Mouse (Mus musculus) hindbrain, embryonic 12.5 days (tissue): Measurements from ENCODE around the gene Sgo2a. TPM values are rescaled to one million over a fixed set of nuclear protein-coding genes. Genes with fewer than 3 reads are reported as not detected.

ENCODE experiments used
- ATAC-seq: fragments of 200-750 bp; cut with Nextera tagmentation; 2 replicates; pipeline ENCODE4 v1.8.0; 2017; ENCODE audit warnings: moderate TSS enrichment; ENCODE audit not compliant: low FRiP score
- H3K27ac ChIP-seq: fragments of 300-500 bp; sonication (generic); 2 replicates; pipeline ENCODE4 v1.5.1; 2016; ENCODE audit warnings: mild to moderate bottlenecking
- H3K27me3 ChIP-seq: fragments of 300-500 bp; sonication (generic); 2 replicates; pipeline ENCODE4 v1.6.1; 2016; ENCODE audit warnings: mild to moderate bottlenecking
- H3K36me3 ChIP-seq: fragments of 300-500 bp; sonication (generic); 2 replicates; pipeline ENCODE4 v1.6.1; 2016; ENCODE audit warnings: mild to moderate bottlenecking
- H3K4me1 ChIP-seq: fragments of 300-500 bp; sonication (generic); 2 replicates; pipeline ENCODE4 v1.6.1; 2016
- H3K4me2 ChIP-seq: fragments of 300-500 bp; sonication (generic); replicated peaks from 2 replicates; pipeline ENCODE4 v1.6.1; 2016; ENCODE audit warnings: mild to moderate bottlenecking
- H3K4me3 ChIP-seq: fragments of 300-500 bp; sonication (generic); 2 replicates; pipeline ENCODE4 v1.5.1; 2016; ENCODE audit warnings: mild to moderate bottlenecking
- H3K9ac ChIP-seq: fragments of 300-500 bp; sonication (generic); 2 replicates; pipeline ENCODE4 v1.6.1; 2016; ENCODE audit warnings: mild to moderate bottlenecking, moderate library complexity
- H3K9me3 ChIP-seq: fragments of 300-500 bp; sonication (generic); replicated peaks from 2 replicates; pipeline ENCODE4 v1.6.1; 2016; ENCODE audit warnings: mild to moderate bottlenecking
- WGBS: fragments of 180-500 bp; shearing (Covaris S2); methylation state at CpG from one replicate; pipeline ENCODE4 v1.1.7; 2016; 5-methylcytosine and 5-hydroxymethylcytosine counted together
- polyA plus RNA-seq: library from polyadenylated mRNA; unstranded; fragments of >200 nt; fragmentation: Nextera tagmentation; extraction: Ambion mirVana; gene quantifications from 2 replicates; pipeline ENCODE4 v1.2.1, GENCODE M21; 2016

The Sgo2a gene
- 17.3 and 18.0 TPM in 2 replicates for polyA plus RNA-seq

- no peaks in the 10 kb centered on the region for H3K27me3 ChIP-seq
- peak; percentile 99 for ATAC-seq
- peak within 1 kb of the TSS; percentile 89 for H3K27ac ChIP-seq
- peak within 1 kb of the TSS; percentile 71 for H3K9ac ChIP-seq
- peak within 1 kb of the TSS; percentile 67 for H3K4me2 ChIP-seq
- WGBS = 7% methylated on average over 30 of the region's 30 CpGs
- no peaks in the 10 kb centered on the region; the same call in 1 of the 2 replicates for H3K36me3 ChIP-seq
- H3K4me3 ChIP-seq = peak within 1 kb of the TSS; percentile 93
- H3K9me3 ChIP-seq = no peaks in the 10 kb centered on the region
- H3K4me1 ChIP-seq = peaks cover 15% of the 10 kb centered on the region
Observed at GRCm38 (mm10) chr1:57995432-57996132, at the start of gene Sgo2a. Gene Sgo2a (plus strand): TSS chr1:57995971.

DNA sequence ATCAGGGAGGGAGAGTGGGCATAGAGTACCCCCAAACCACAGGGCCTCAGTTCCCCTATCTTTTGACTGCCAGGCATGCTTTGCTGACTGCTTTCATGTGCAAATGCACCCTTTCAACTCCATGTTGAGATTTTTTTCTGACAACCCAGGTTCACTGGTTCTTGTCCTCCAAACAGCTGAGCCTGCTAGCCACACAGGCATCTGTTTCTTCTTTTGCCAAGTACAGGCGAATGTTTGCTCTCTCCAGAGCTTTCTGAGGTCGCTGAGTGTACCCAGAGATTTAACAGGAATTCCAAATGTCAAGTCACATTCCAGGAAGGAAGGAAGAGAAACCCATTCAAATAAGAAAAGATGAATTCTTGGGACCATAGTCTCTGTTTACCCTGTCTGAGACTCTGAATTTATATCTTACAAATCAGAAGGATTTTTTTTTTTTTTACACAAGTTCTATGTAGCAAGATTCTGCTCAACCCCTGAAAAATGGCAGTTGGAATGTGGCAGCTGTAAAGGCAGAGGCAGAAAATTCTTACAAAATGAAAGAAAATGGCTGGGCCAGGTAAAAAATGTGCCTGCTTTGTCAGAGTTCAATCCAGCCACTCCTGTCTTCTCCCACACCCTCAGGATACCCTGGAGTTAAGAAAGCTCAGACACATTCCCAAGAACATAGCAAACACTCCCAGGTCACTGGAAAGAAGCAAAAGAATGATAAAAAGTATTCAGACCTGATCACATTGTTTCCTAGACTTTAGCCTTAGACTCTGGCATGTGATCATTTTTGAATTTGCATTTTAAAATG lies 48.0 kb upstream of the Sgo2a start:
- Histone ChIP-seq H3K4me1 (0 out of 2 replicates have a peak, but pooled peaks cover 4% of the 10 kb centered on the region), H3K27ac (no peak overlapping the region; the same call in 1 of the 2 replicates), H3K4me2 (no peak overlapping the region), H3K27me3 (no peaks in the 10 kb centered on the region), H3K4me3 (no peak overlapping the region), H3K9ac (no peak overlapping the region), H3K9me3 (no peaks in the 10 kb centered on the region), H3K36me3 (peaks cover 17% of the 10 kb centered on the region)
- ATAC-seq = no peak
- 35% methylated on average over 2 of the region's 2 CpGs for WGBS

DNA sequence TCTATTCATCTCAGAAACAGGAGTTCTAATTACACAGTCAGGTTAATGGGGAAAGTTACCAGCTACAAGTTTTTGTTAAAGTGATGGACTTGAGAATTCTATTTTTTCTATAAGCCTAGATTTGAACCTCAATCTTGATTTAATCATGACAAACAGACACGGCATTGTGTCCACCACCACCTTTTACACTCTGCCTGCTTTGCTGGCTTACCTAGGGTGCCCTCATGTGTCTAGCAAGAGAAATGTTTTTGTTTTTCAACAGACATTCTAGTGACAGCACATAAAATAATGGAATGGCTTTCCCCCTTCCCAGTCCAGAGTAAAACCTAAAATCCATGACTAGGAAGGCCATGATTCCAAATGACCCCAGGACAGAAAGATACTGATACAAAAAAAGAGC lies 46.6 kb upstream of the Sgo2a start:
- 7% methylated on average over 1 of the region's 1 CpGs for WGBS
- Histone ChIP-seq H3K27me3 (no peaks in the 10 kb centered on the region), H3K27ac (no peak overlapping the region), H3K4me1 (0 out of 2 replicates have a peak, but pooled peaks cover 4% of the 10 kb centered on the region), H3K4me2 (no peak overlapping the region), H3K4me3 (no peak overlapping the region), H3K9ac (no peak overlapping the region), H3K36me3 (peaks cover 13% of the 10 kb centered on the region; the same call in 1 of the 2 replicates), H3K9me3 (no peaks in the 10 kb centered on the region)
- ATAC-seq = no peak

GRCm38 (mm10) chr1:57949716-57950115 lies 46.1 kb upstream of the Sgo2a start:
- H3K4me2 ChIP-seq = no peak overlapping the region
- ATAC-seq = no peak
- 0 out of 2 replicates have a peak, but pooled peaks cover 4% of the 10 kb centered on the region for H3K4me1 ChIP-seq
- no peak overlapping the region for H3K9ac ChIP-seq
- no peaks in the 10 kb centered on the region for H3K9me3 ChIP-seq
- no peaks in the 10 kb centered on the region for H3K27me3 ChIP-seq
- 66% methylated on average over 5 of the region's 5 CpGs for WGBS
- H3K36me3 ChIP-seq = peaks cover 13% of the 10 kb centered on the region; the same call in 1 of the 2 replicates
- H3K27ac ChIP-seq = no peak overlapping the region
- H3K4me3 ChIP-seq = no peak overlapping the region

DNA sequence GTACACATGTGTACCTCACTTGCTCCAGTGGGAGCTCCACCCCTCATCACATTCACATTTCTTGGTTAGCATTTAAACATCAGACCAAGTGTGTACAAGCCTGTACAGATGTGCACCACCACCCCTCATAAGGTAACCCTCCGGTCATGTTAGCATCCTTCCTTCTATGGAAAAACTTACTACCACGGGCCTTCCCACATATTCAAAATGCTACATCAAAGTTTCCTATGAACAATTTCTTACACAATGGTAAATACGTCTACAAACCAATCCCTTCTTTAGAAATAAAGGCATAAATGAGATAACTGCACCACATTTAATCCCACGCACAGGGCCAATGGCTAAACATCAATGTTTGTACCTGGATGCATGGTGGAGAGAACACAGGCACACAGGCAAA lies 43.3 kb upstream of the Sgo2a start:
- no peak overlapping the region for H3K4me2 ChIP-seq
- no peak for ATAC-seq
- 94% methylated on average over 4 of the region's 4 CpGs for WGBS
- 0 out of 2 replicates have a peak, but pooled peaks cover 4% of the 10 kb centered on the region for H3K4me1 ChIP-seq
- H3K4me3 ChIP-seq = no peak overlapping the region
- peaks cover 19% of the 10 kb centered on the region for H3K36me3 ChIP-seq
- no peaks in the 10 kb centered on the region for H3K9me3 ChIP-seq
- H3K27me3 ChIP-seq = no peaks in the 10 kb centered on the region
- no peak overlapping the region for H3K9ac ChIP-seq
- no peak overlapping the region for H3K27ac ChIP-seq

- WGBS = 92% methylated on average over 16 of the region's 16 CpGs
- no peak overlapping the region for H3K27ac ChIP-seq
Observed at GRCm38 (mm10) chr1:57953586-57954375, 42.0 kb upstream of the Sgo2a start.

GRCm38 (mm10) chr1:57954376-57954765 lies 41.4 kb upstream of the Sgo2a start:
- no peak overlapping the region for H3K4me2 ChIP-seq
- no peak overlapping the region for H3K4me3 ChIP-seq
- H3K27me3 ChIP-seq = no peaks in the 10 kb centered on the region
- no peak overlapping the region for H3K9ac ChIP-seq
- no peaks in the 10 kb centered on the region for H3K4me1 ChIP-seq
- ATAC-seq = no peak
- 91% methylated on average over 5 of the region's 5 CpGs for WGBS
- H3K9me3 ChIP-seq = no peaks in the 10 kb centered on the region
- H3K27ac ChIP-seq = no peak overlapping the region
- H3K36me3 ChIP-seq = peaks cover 22% of the 10 kb centered on the region

More at GRCm38 (mm10) chr1:57953586-57954375, 42.0 kb upstream of the Sgo2a start:
- Histone ChIP-seq H3K27me3 (no peaks in the 10 kb centered on the region), H3K4me3 (no peak overlapping the region), H3K4me1 (0 out of 2 replicates have a peak, but pooled peaks cover 2% of the 10 kb centered on the region), H3K9ac (no peak overlapping the region), H3K4me2 (no peak overlapping the region), H3K9me3 (no peaks in the 10 kb centered on the region), H3K36me3 (peaks cover 19% of the 10 kb centered on the region)
- ATAC-seq = no peak

GRCm38 (mm10) chr1:57955774-57956173 lies 40.0 kb upstream of the Sgo2a start:
- no peaks in the 10 kb centered on the region for H3K4me1 ChIP-seq
- H3K9ac ChIP-seq = no peak overlapping the region
- no peak for ATAC-seq
- no peaks in the 10 kb centered on the region for H3K9me3 ChIP-seq
- H3K36me3 ChIP-seq = peaks cover 29% of the 10 kb centered on the region
- H3K4me3 ChIP-seq = no peak overlapping the region
- WGBS = 79% methylated on average over 1 of the region's 1 CpGs
- H3K4me2 ChIP-seq = no peak overlapping the region
- no peaks in the 10 kb centered on the region for H3K27me3 ChIP-seq
- H3K27ac ChIP-seq = no peak overlapping the region

DNA sequence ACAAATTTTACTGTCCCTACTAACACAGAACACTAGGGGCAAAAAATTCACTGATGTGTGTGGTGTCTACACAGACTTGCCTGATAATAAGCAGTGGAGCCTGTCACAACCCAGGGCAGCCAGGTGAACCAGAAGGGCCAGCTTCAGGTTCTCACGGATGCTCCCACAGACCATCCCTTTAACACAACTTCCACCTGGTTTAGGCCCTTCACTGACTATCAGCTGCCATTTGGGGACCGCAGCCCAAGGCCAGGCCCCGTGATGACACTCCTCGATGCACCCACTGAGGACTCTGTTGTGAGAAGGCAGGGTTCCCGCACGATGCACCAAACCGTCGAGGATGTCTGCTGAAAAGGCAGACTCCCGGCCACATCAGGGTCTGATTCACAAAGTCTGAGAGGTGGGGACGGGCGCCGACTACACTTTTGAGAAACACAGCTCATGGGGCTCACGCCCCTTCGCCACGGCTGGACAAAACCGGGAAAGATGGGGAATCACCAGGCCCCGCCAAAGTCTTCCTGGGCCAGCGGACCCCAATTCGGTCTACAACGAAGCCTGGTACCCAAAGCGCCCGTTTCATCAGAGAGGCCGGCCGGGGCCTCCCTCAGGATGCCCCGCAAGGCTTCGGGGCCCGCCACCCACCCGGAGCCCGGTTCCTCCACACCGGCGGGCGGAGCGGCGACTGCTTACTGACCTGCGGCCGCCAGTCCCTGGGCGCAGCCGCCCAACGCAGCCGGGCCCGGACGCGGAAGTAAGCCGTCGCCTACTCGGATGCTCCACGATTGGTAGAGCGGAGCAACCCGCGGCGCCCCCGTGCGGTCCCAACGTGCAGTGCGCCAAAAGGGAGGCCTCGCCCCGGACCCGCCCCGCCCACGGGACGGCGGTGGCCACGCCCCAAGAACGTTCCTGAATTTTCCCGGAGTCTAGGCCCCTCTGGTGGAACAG lies 26.2 kb upstream of the Sgo2a start:
- WGBS = under 1% methylated on average over 65 of the region's 65 CpGs
- H3K36me3 ChIP-seq = peaks cover 16% of the 10 kb centered on the region
- peak; percentile 98 for ATAC-seq

GRCm38 (mm10) chr1:57971588-57971987 lies 24.2 kb upstream of the Sgo2a start:
- Histone ChIP-seq H3K9me3 (no peaks in the 10 kb centered on the region), H3K27me3 (no peaks in the 10 kb centered on the region), H3K4me2 (no peak overlapping the region), H3K27ac (no peak overlapping the region), H3K36me3 (0 out of 2 replicates have a peak, but pooled peaks cover 3% of the 10 kb centered on the region), H3K9ac (no peak overlapping the region), H3K4me1 (peaks cover 7% of the 10 kb centered on the region), H3K4me3 (no peak overlapping the region)
- 88% methylated on average over 2 of the region's 2 CpGs for WGBS
- ATAC-seq = no peak

More for the DNA sequence above, 26.2 kb upstream of the Sgo2a start:
- Histone ChIP-seq H3K4me3 (peak overlapping the region; percentile 74), H3K9ac (peak overlapping the region; percentile 81), H3K27me3 (no peaks in the 10 kb centered on the region), H3K9me3 (no peaks in the 10 kb centered on the region), H3K4me2 (peak overlapping the region; percentile 71), H3K27ac (peak overlapping the region; percentile 82), H3K4me1 (peaks cover 7% of the 10 kb centered on the region)

DNA sequence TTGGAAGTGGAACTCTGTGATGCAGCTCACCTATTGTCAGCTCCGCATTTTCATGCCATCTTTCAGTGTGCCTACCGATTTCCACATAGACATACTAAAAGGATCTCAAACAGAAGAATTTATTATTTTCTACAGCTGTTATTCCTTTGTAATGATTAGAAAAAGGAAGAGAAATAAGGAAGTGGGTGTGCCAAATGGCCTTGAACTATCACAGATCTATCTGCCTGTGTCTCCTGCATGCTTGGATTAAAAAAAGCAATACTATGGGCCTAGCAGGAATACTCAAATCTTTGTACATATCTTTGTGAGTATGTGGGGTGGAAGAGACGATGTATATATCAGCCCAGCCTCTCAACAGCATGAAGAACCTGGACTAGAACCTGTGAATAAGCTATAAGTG lies 18.9 kb upstream of the Sgo2a start:
- H3K4me2 ChIP-seq = no peak overlapping the region
- no peaks in the 10 kb centered on the region for H3K36me3 ChIP-seq
- no peak overlapping the region for H3K4me3 ChIP-seq
- no peaks in the 10 kb centered on the region for H3K4me1 ChIP-seq
- no peaks in the 10 kb centered on the region for H3K9me3 ChIP-seq
- no peak overlapping the region for H3K9ac ChIP-seq
- WGBS = 94% methylated on average over 3 of the region's 3 CpGs
- no peak for ATAC-seq
- H3K27ac ChIP-seq = no peak overlapping the region
- no peaks in the 10 kb centered on the region for H3K27me3 ChIP-seq
